Mouse (Mus musculus) olfactory bulb, adult 2 months (tissue): Measurements from ENCODE around the gene Lgi2.

Experiments
- CTCF ChIP-seq: fragments of 200-500 bp; IDR thresholded peaks from 2 replicates; pipeline ENCODE4 v1.5.1; 2012; ENCODE audit warnings: low read depth, mild to moderate bottlenecking, low read length, moderate library complexity; ENCODE audit not compliant: insufficient read depth
- POLR2A ChIP-seq: fragments of 200-500 bp; IDR thresholded peaks from 2 replicates; pipeline ENCODE4 v1.6.1; 2012; ENCODE audit warnings: mild to moderate bottlenecking, low read depth, low read length, moderate library complexity; ENCODE audit not compliant: insufficient read depth

DNA sequence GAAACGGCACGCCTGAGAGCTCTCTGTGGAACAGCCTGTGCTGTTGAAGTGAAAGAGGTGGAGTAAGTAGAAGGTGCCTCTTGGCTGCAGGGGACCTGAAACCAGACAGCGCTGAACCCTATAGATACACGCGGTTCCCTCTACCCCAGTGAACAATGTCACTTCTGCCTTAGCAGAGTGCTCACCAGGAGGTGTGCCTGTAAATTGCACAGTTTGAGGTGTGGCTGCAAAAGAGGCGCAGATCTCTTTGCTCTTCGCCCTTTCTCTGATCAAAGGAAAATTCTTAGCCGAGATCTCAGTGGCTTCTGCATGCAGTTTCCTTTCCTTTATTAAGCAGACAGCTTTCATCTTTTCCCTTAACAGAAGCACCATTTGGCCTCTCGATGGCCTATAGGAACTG, 49.2 kb upstream of the Lgi2 start:
- no peak for TF ChIP-seq POLR2A
- TF ChIP-seq CTCF: 0 out of 2 replicates have a peak, but pooled peaks have one; percentile 1
